Mouse (Mus musculus) forebrain, embryonic 12.5 days (tissue): ENCODE results near the gene Rbm12. TPM values are rescaled to one million over a fixed set of nuclear protein-coding genes. Genes with fewer than 3 reads are reported as not detected.
A peak's percentile ranks its signal among the peaks of the same experiment; 100 is the strongest.

Experiments
- ATAC-seq: fragments of 200-750 bp; cut with Nextera tagmentation; 2 replicates; pipeline ENCODE4 v1.8.0; 2017; ENCODE audit warnings: moderate TSS enrichment; ENCODE audit not compliant: low FRiP score
- H3K27ac ChIP-seq: fragments of 300-500 bp; sonication (generic); 2 replicates; pipeline ENCODE4 v1.5.1; 2016; ENCODE audit warnings: mild to moderate bottlenecking
- H3K27me3 ChIP-seq: fragments of 300-500 bp; sonication (generic); 2 replicates; pipeline ENCODE4 v1.6.1; 2016; ENCODE audit warnings: mild to moderate bottlenecking
- H3K36me3 ChIP-seq: fragments of 300-500 bp; sonication (generic); replicated peaks from 2 replicates; pipeline ENCODE4 v1.6.1; 2016; ENCODE audit warnings: mild to moderate bottlenecking
- H3K4me1 ChIP-seq: fragments of 300-500 bp; sonication (generic); 2 replicates; pipeline ENCODE4 v1.6.1; 2016
- H3K4me2 ChIP-seq: fragments of 300-500 bp; sonication (generic); 2 replicates; pipeline ENCODE4 v1.6.1; 2016; ENCODE audit warnings: mild to moderate bottlenecking, moderate library complexity
- H3K4me3 ChIP-seq: fragments of 300-500 bp; sonication (generic); replicated peaks from 2 replicates; pipeline ENCODE4 v1.5.1; 2016; ENCODE audit warnings: mild to moderate bottlenecking
- H3K9ac ChIP-seq: fragments of 300-500 bp; sonication (generic); 2 replicates; pipeline ENCODE4 v1.6.1; 2016; ENCODE audit warnings: mild to moderate bottlenecking
- H3K9me3 ChIP-seq: fragments of 300-500 bp; sonication (generic); 2 replicates; pipeline ENCODE4 v1.6.1; 2016
- WGBS: fragments of 180-500 bp; shearing (Covaris S2); methylation state at CpG from one replicate; pipeline ENCODE4 v1.1.7; 2016; 5-methylcytosine and 5-hydroxymethylcytosine counted together
- polyA plus RNA-seq: library from polyadenylated mRNA; unstranded; fragments of >200 nt; fragmentation: Nextera tagmentation; extraction: Ambion mirVana; gene quantifications from 2 replicates; pipeline ENCODE4 v1.2.1, GENCODE M21; 2016

The Rbm12 gene
- polyA plus RNA-seq = 53.0 and 58.0 TPM in 2 replicates

- Histone ChIP-seq H3K9ac (peak within 1 kb of the TSS; percentile 97), H3K27me3 (no peaks in the 10 kb centered on the region), H3K36me3 (no peaks in the 10 kb centered on the region), H3K27ac (peak within 1 kb of the TSS; percentile 93), H3K4me2 (peak within 1 kb of the TSS; percentile 63), H3K9me3 (no peaks in the 10 kb centered on the region), H3K4me3 (peak within 1 kb of the TSS; percentile 95), H3K4me1 (peaks cover 16% of the 10 kb centered on the region)
- 1% methylated on average over 72 of the region's 74 CpGs for WGBS
- ATAC-seq = peak; percentile 97
Observed at GRCm38 (mm10) chr2:156111358-156112079, at the start of gene Rbm12, which contains the start of gene Cpne1. TSS of gene Rbm12 (minus strand) at chr2:156111978. TSS of gene Cpne1 (minus strand) at chr2:156111965.

- H3K27me3 ChIP-seq = no peaks in the 10 kb centered on the region
- no peak overlapping the region for H3K9ac ChIP-seq
- no peak overlapping the region for H3K4me3 ChIP-seq
- no peak overlapping the region for H3K4me2 ChIP-seq
- no peaks in the 10 kb centered on the region for H3K4me1 ChIP-seq
- no peaks in the 10 kb centered on the region for H3K9me3 ChIP-seq
- no peak overlapping the region for H3K27ac ChIP-seq
- ATAC-seq = no peak
- H3K36me3 ChIP-seq = peaks cover 64% of the 10 kb centered on the region
Observed at GRCm38 (mm10) chr2:156151538-156151937, 39.8 kb upstream of the Rbm12 start.

- WGBS = 91% methylated on average over 3 of the region's 3 CpGs
- Histone ChIP-seq H3K4me2 (no peak overlapping the region), H3K4me3 (no peak overlapping the region), H3K27me3 (no peaks in the 10 kb centered on the region), H3K27ac (no peak overlapping the region), H3K4me1 (peaks cover 19% of the 10 kb centered on the region), H3K9me3 (no peaks in the 10 kb centered on the region), H3K9ac (no peak overlapping the region), H3K36me3 (peaks cover 47% of the 10 kb centered on the region)
- no peak for ATAC-seq
Observed at GRCm38 (mm10) chr2:156147316-156147915, 35.6 kb upstream of the Rbm12 start.

- H3K9ac ChIP-seq = no peak overlapping the region
- H3K4me1 ChIP-seq = peaks cover 19% of the 10 kb centered on the region
- ATAC-seq = no peak
- H3K27ac ChIP-seq = no peak overlapping the region
- H3K9me3 ChIP-seq = no peaks in the 10 kb centered on the region
- no peaks in the 10 kb centered on the region for H3K27me3 ChIP-seq
- no peak overlapping the region for H3K4me3 ChIP-seq
- 75% methylated on average over 5 of the region's 5 CpGs for WGBS
- no peak overlapping the region for H3K4me2 ChIP-seq
- peaks cover 47% of the 10 kb centered on the region for H3K36me3 ChIP-seq
Observed at GRCm38 (mm10) chr2:156146272-156146989, 34.7 kb upstream of the Rbm12 start.

GRCm38 (mm10) chr2:156145486-156146130, 33.8 kb upstream of the Rbm12 start:
- WGBS = 60% methylated on average over 11 of the region's 11 CpGs
- H3K4me1 ChIP-seq = peaks cover 19% of the 10 kb centered on the region

GRCm38 (mm10) chr2:156143953-156144724, 32.4 kb upstream of the Rbm12 start, which contains the start of the genes Romo1 and Nfs1:
TSS of gene Romo1 (plus strand) at chr2:156144039.
TSS of gene Nfs1 (minus strand) at chr2:156144186.
- WGBS = under 1% methylated on average over 70 of the region's 70 CpGs
- Histone ChIP-seq H3K4me1 (peaks cover 19% of the 10 kb centered on the region), H3K9ac (peak within 1 kb of the TSS; percentile 87), H3K27me3 (no peaks in the 10 kb centered on the region), H3K4me3 (peak within 1 kb of the TSS; percentile 75), H3K9me3 (no peaks in the 10 kb centered on the region), H3K36me3 (peaks cover 31% of the 10 kb centered on the region), H3K4me2 (peak within 1 kb of the TSS; percentile 72), H3K27ac (peak within 1 kb of the TSS; percentile 95)
- peak; percentile 99 for ATAC-seq

More at GRCm38 (mm10) chr2:156145486-156146130, 33.8 kb upstream of the Rbm12 start:
- Histone ChIP-seq H3K27ac (no peak overlapping the region), H3K36me3 (peaks cover 41% of the 10 kb centered on the region), H3K4me2 (peak overlapping the region; percentile 72), H3K4me3 (no peak overlapping the region), H3K9me3 (no peaks in the 10 kb centered on the region), H3K9ac (no peak overlapping the region), H3K27me3 (no peaks in the 10 kb centered on the region)
- ATAC-seq = no peak

- H3K4me3 ChIP-seq = peak overlapping the region; percentile 75
- H3K9ac ChIP-seq = peak overlapping the region; percentile 87
- ATAC-seq = no peak; the same call in 1 of the 2 replicates
- H3K4me1 ChIP-seq = peaks cover 19% of the 10 kb centered on the region
- H3K9me3 ChIP-seq = no peaks in the 10 kb centered on the region
- no peaks in the 10 kb centered on the region for H3K27me3 ChIP-seq
- 3% methylated on average over 16 of the region's 16 CpGs for WGBS
- peak overlapping the region; percentile 95 for H3K27ac ChIP-seq
- H3K36me3 ChIP-seq = peaks cover 24% of the 10 kb centered on the region
- peak overlapping the region; percentile 72 for H3K4me2 ChIP-seq
Observed at GRCm38 (mm10) chr2:156143367-156143766, 31.6 kb upstream of the Rbm12 start.

- Histone ChIP-seq H3K36me3 (peaks cover 18% of the 10 kb centered on the region), H3K4me3 (peak overlapping the region; percentile 75), H3K4me2 (peak overlapping the region; percentile 72), H3K27me3 (no peaks in the 10 kb centered on the region), H3K27ac (no peak overlapping the region), H3K9ac (peak overlapping the region; percentile 87), H3K4me1 (peaks cover 19% of the 10 kb centered on the region), H3K9me3 (no peaks in the 10 kb centered on the region)
- no peak for ATAC-seq
- 77% methylated on average over 2 of the region's 2 CpGs for WGBS
Observed at GRCm38 (mm10) chr2:156142820-156143219, 31.0 kb upstream of the Rbm12 start.

- no peaks in the 10 kb centered on the region for H3K9me3 ChIP-seq
Observed at GRCm38 (mm10) chr2:156135695-156136094, 23.9 kb upstream of the Rbm12 start.

GRCm38 (mm10) chr2:156134161-156134560, 22.4 kb upstream of the Rbm12 start:
- Histone ChIP-seq H3K9ac (no peak overlapping the region), H3K4me2 (no peak overlapping the region), H3K27me3 (no peaks in the 10 kb centered on the region), H3K27ac (no peak overlapping the region), H3K36me3 (peaks cover 7% of the 10 kb centered on the region), H3K9me3 (no peaks in the 10 kb centered on the region), H3K4me3 (no peak overlapping the region), H3K4me1 (no peaks in the 10 kb centered on the region)
- WGBS = 92% methylated on average over 5 of the region's 5 CpGs
- no peak for ATAC-seq

More at GRCm38 (mm10) chr2:156135695-156136094, 23.9 kb upstream of the Rbm12 start:
- Histone ChIP-seq H3K4me2 (no peak overlapping the region), H3K27ac (no peak overlapping the region), H3K27me3 (no peaks in the 10 kb centered on the region), H3K36me3 (peaks cover 9% of the 10 kb centered on the region), H3K9ac (no peak overlapping the region), H3K4me3 (no peak overlapping the region), H3K4me1 (no peaks in the 10 kb centered on the region)
- no peak for ATAC-seq
- WGBS = 89% methylated on average over 6 of the region's 6 CpGs

- no peak within 1 kb of the TSS for H3K27ac ChIP-seq
- H3K4me1 ChIP-seq = no peaks in the 10 kb centered on the region
- H3K36me3 ChIP-seq = peaks cover 30% of the 10 kb centered on the region
- H3K9ac ChIP-seq = no peak within 1 kb of the TSS
- H3K9me3 ChIP-seq = no peaks in the 10 kb centered on the region
- H3K4me2 ChIP-seq = no peak within 1 kb of the TSS
- no peak within 1 kb of the TSS for H3K4me3 ChIP-seq
- 96% methylated on average over 5 of the region's 5 CpGs for WGBS
- ATAC-seq = no peak
- H3K27me3 ChIP-seq = no peaks in the 10 kb centered on the region
Observed at GRCm38 (mm10) chr2:156126992-156127391, 15.2 kb upstream of the Rbm12 start, which contains the start of gene Gm28036. TSS of gene Gm28036 (minus strand) at chr2:156127092.
